Mouse (Mus musculus) splenic B cell, adult 2 months (primary cell): Measurements from ENCODE around the gene Akr1d1.

Experiments
- DNase-seq: peaks from one replicate; pipeline ENCODE4 v3.0.0-alpha.2; 2011; ENCODE audit warnings: low read depth, low spot score
- H3K27me3 ChIP-seq: 2 replicates; pipeline ENCODE4 v1.6.1; 2012; ENCODE audit warnings: mild to moderate bottlenecking, low read length, moderate library complexity, mixed read lengths; ENCODE audit not compliant: control insufficient read depth, poor library complexity, insufficient read depth, severe bottlenecking
- H3K36me3 ChIP-seq: 2 replicates; pipeline ENCODE4 v1.6.1; 2012; ENCODE audit warnings: mild to moderate bottlenecking, low read length, moderate library complexity, mixed read lengths; ENCODE audit not compliant: control insufficient read depth, poor library complexity, insufficient read depth, severe bottlenecking

The Akr1d1 gene

DNA sequence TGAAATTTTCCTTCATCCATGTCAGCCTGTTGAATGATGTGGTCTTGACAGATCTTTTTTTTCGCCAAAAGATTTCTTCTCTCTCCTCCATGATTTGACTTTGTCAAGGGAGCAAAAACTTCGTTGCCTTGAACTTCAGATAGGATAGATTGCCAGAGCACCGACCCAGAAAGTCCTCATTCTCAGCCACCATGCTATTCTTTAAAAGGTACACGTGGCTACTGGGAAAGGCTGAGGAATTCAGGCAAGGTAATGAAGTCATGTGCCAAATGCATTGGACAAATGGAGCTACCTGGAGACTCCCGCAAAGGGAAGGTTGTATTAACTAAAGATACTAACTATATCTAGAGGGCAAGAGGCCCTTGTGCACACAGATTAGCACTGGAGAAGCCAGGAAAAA lies 8.8 kb downstream of the Akr1d1 start:
- DNase-seq: no peak
- Histone ChIP-seq H3K27me3 (no peaks in the 10 kb centered on the region), H3K36me3 (no peaks in the 10 kb centered on the region)

DNA sequence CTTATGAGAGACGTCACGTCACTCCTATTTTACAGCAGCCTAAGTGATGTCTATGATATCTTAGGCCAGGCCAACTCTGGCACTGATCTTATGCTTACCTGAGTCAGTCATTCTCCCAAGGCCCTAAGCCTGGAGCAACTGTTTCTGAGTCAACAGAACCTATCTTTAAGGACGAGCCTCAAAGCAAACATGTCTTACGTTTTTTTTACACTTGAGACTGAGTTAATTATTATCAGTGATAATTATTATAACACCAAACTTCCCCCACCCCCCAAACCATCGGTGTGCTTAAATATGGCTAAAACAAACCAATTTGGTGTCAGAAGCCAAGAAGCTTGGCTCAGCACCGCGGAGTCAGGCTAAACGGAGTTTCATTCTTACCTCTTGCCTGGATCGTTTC lies 9.4 kb downstream of the Akr1d1 start:
- Histone ChIP-seq H3K27me3 (no peaks in the 10 kb centered on the region), H3K36me3 (no peaks in the 10 kb centered on the region)
- no peak for DNase-seq

DNA sequence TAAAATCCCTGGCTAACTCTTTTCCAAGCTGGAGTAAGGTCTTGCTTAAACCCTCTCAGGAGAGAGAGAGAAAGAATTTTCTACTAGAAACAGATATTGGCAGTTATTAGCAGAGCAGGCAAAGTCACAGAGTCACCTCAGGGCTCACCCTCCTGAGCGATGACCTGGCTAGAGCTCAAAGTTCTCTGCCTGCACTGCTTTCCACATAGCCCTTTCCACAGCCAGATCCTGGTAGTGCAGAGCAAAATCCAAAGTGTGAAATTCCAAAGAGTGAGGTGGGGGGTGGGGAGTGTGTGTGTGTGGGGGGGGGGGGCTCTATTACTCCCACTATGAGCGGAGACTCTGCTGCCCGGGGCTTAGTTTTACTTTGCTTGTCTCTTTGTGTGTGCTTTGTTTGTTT lies 10.1 kb downstream of the Akr1d1 start:
- no peaks in the 10 kb centered on the region for H3K27me3 ChIP-seq
- no peak for DNase-seq
- no peaks in the 10 kb centered on the region for H3K36me3 ChIP-seq

DNA sequence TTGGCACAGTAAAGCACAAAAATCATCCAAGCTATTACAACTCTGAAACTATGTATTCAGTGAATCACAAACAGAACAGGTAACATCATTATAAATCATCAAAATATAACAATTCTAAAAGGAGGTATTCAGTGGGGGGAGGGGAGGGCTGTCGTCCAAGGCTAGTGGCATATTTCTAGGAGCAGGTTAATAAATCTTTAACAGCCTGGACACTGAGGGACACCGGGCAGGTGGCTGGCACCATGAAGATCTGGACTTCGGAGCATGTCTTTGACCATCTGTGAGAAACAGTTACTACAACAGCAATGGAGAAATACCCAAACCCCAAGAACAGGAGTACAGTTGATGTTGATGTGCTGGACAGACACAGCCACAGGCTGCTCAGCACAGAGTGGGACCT lies 11.2 kb downstream of the Akr1d1 start:
- DNase-seq: no peak
- Histone ChIP-seq H3K36me3 (no peaks in the 10 kb centered on the region), H3K27me3 (no peaks in the 10 kb centered on the region)

DNA sequence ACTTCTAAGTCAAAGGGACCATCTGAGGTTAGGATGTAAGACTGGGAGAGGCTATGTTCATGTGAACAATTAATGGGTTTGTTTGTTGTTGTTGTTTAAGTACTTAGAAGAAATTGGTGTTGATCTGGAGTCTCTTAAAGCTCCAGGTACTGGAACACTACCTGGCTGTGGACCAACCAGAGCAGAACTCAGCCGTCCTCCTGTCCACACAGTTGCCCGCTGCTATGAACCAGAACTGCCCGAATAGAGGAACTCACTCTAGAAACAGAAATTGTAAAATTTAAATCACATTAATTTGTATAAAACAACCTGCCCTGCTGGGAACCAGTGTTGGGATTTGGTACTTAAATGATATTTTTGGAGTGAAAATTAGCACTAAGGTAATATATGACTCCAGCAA lies 12.2 kb downstream of the Akr1d1 start:
- H3K27me3 ChIP-seq: no peaks in the 10 kb centered on the region

DNA sequence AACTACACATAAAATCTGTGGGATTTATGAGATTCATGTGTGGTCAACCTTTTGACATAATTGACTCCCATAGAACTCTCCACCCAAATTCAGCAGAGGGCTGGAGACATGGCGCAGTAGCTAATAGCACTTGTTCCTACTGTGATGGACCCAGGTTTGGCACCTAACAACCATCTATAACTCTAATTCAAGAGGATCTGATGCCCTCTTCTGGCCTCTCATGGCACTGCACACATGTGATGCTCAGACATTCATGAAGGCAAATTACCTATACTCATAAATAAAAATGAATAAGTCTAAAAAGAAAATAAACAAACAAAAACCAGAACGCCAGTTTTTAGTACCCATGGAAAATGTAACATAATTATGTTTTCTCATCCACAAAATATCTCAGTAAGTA lies 22.8 kb downstream of the Akr1d1 start:
- DNase-seq: peak; percentile 49
- H3K27me3 ChIP-seq: no peaks in the 10 kb centered on the region
- H3K36me3 ChIP-seq: no peaks in the 10 kb centered on the region

More for the DNA sequence above, 12.2 kb downstream of the Akr1d1 start:
- no peaks in the 10 kb centered on the region for H3K36me3 ChIP-seq
- no peak for DNase-seq

DNA sequence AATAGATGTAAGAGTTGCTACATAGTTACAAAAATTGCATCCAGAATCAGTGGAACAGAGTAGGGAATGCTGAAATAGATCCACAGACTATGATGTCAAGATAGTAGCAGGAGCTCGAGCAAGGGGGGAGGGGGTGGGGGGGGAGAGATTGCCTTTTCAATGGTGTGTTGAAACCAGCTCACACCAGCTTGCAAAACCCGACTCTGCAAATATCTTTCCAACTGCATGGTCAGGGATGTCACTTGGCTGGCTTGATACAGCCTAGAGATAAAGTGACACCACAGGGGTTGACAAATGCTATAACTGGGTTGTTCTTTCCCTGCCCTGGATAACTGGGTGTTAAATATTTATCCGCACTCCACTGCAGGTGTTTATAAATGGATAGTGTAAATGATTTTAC lies 24.0 kb downstream of the Akr1d1 start:
- no peaks in the 10 kb centered on the region for H3K27me3 ChIP-seq
- no peaks in the 10 kb centered on the region for H3K36me3 ChIP-seq
- DNase-seq: no peak

DNA sequence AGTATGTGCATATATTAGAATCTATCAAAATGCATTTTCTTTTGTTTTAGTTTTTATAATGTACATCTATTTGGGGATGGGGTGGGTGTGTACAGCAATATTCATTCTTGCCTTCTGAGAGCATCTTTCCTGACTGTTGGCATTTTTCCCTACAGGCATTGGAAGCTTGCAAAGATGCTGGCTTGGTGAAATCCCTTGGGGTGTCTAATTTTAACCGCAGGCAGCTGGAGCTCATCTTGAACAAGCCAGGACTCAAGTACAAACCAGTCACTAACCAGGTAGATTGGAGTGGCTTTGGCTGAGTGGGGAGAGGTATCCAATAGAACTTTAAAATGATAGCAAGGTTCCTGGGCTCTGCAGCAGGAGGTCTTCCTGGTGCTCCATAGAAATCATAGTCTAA lies 24.4 kb downstream of the Akr1d1 start:
- no peak for DNase-seq
- no peaks in the 10 kb centered on the region for H3K36me3 ChIP-seq

DNA sequence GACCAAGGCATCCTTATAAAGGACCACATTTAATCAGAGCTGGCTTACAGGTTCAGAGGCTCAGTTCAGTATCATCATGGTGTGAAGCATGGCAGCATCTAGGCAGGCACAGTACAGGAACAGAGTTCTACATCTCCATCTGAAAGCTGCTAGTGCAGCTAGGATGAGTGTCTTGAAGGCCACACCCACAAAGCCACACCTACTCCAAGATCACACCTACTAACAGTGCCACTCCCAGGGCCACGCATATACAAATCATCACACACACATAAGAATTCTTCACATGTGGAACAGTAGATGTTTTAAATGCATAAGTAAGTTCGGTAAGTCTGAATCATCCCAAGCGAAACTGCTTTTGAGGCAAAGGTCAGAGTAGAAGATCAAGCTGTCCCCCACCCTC lies 33.9 kb downstream of the Akr1d1 start:
- Histone ChIP-seq H3K27me3 (no peaks in the 10 kb centered on the region), H3K36me3 (no peaks in the 10 kb centered on the region)
- no peak for DNase-seq

More for the DNA sequence above, 24.4 kb downstream of the Akr1d1 start:
- H3K27me3 ChIP-seq: no peaks in the 10 kb centered on the region

DNA sequence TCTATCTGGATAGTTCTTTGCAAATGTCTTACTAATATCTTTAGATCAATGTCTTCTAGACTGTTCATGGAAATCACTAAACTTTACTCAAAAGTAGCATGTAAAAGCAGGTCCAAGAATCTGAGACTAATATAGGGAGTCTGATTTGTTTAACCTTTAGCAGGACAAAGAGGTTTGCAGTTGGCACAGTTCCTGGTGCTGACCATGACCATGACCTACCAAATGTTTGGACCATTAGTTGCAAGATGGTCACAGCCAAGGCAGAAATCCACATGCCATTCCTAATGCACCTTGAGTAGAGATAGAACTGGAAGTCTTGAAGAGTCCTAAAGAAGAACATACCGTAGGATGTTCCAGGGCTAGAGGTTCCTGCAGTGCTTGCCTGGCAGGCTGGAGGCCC lies 37.4 kb downstream of the Akr1d1 start:
- H3K36me3 ChIP-seq: no peaks in the 10 kb centered on the region
- no peak for DNase-seq
- H3K27me3 ChIP-seq: no peaks in the 10 kb centered on the region

DNA sequence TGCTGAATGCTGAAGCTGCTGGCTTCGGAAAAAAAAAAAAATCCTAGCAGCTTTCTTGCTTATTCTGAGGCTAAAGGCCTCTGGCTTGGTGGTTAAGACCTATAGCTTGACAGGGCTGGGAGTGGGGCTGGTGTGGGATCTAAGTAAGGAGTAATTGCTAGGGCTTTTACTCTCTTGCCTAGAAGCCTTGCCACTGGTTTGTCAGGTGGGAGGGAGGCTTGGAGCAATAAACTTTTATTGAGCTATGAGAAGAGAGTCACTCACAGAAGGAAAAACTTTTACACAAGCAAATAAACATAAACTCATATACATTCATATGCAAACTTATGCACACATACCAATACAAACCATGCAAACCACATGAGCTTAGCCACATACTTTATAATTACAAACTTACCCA lies 42.0 kb downstream of the Akr1d1 start:
- no peak for DNase-seq
- Histone ChIP-seq H3K36me3 (no peaks in the 10 kb centered on the region), H3K27me3 (no peaks in the 10 kb centered on the region)

DNA sequence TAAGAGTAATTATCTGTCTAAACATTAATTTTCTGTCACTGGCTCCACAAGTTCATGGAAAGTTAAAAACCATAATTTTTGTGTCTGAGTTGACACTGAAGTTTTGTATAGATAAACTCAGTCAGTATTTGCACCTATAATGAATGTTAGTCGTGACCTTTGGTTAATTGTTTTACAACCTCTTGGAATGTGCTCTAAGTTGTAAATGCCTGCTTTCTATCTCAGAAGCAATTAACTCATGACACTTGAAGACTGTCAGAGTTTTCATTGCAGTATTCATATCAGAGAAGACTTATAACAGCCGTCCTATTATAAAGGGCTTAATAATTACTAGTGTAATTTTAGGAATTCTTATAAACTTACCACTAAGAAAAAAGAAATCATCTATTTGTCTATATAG lies 43.0 kb downstream of the Akr1d1 start:
- H3K36me3 ChIP-seq: no peaks in the 10 kb centered on the region
- no peak for DNase-seq
- H3K27me3 ChIP-seq: no peaks in the 10 kb centered on the region

DNA sequence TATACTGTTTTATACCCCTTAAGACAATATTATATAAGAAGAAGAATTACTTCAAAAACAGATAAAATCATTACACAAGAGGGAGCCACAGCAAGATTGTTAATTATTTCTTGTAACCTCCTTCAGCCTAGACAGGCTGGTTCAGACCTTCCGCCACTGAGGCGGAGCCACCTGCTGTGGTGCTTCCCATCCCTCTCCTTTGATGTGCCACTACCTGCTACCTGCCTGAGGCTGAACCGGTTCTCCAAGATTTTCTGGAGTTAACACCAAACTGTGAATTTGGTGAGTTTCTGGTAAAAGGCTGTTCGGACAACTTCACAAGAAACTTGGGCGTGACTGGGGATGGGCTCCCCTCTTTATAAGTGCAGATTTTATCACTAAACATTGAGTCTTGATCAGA lies 50.5 kb downstream of the Akr1d1 start:
- H3K27me3 ChIP-seq: no peaks in the 10 kb centered on the region
- DNase-seq: no peak
- H3K36me3 ChIP-seq: no peaks in the 10 kb centered on the region

DNA sequence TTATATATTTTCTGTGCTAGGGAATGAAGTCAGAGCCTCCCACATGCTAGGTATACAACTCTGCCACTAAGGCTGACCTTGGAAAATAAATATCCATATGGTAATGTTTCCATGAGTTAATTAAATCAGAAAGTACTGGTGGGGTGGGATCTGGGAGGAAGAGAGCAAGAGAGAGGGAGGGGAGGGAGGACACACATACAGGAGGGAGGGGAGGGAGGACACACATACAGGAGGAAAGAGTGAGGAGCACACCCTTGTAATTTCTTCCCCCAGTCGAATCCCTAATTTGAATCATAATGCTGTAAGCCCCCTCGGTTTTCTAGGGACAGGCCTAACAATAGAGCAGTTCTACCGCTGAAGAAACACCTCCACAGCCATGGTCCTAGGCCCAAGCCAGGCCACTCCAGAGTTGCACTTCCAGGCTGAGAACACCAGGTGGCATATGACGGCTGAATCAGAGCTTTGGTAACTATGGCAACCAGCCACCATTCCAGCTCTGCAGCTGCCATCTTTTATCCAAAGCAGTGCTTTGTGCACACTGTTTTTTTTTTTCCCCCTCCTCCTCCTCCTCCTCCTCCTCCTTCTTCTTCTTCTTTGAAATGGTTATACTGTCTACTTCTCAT lies 59.5 kb downstream of the Akr1d1 start:
- no peaks in the 10 kb centered on the region; the same call in 1 of the 2 replicates for H3K27me3 ChIP-seq
- DNase-seq: peak; percentile 87
- H3K36me3 ChIP-seq: no peaks in the 10 kb centered on the region

DNA sequence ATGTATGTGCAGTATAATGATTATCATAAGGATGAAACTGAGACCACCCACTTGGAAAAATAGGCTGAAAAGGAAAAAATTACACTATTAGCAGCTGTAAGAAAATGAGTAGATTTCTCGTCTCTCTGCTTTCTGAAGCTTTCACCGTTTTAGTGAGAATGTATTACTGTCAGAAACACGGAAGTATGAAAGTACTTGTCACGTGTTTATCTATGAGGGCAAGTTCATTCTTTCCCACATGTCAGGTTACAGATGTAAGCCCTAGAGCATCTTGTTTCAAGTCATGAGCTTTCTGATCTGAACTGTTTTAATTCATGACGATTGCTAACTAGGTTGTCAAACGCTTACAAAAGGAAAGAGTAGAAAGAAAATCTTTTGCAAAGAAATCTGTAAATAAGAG lies 60.8 kb downstream of the Akr1d1 start:
- DNase-seq: no peak
- H3K27me3 ChIP-seq: no peaks in the 10 kb centered on the region; the same call in 1 of the 2 replicates
- H3K36me3 ChIP-seq: no peaks in the 10 kb centered on the region
